Mouse (Mus musculus): ENCODE results near the gene Glce.

- TF ChIP-seq CTCF (IDR thresholded peaks at IDR 0.05; ENCODE audit: borderline replicate concordance, insufficient read depth, low read depth, low read length), result no peak
- no peak for TF ChIP-seq POLR2A (IDR thresholded peaks at IDR 0.05; ENCODE audit: borderline replicate concordance, insufficient read depth, low read length)
Observed at GRCm38 (mm10) chr9:62017329-62017728, 105.1 kb downstream of the Glce start.

Measured in cerebellum, adult 2 months (tissue).